Mouse (Mus musculus): Measurements from ENCODE around the gene Xpnpep2.

DNA sequence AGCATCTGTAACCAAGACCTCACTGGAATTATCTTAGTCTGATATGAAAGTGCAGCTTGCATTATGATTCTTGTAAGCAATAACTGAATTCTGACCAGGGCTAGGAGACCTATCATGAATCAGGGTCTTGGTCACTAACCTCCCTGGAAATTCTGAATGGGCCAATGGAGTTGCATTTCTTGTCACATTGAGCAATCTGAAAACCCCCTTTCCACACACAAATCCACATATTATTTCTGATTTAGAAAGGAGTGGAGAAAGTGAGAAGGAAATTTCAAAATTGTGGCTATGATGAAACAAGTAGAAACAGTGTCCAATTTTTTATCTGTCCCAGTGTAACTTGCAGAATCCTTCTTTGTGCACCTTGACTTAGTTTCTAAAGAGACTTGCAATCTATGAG is 10.8 kb downstream of the Xpnpep2 start:
- TF ChIP-seq POLR2A (IDR thresholded peaks at IDR 0.05; ENCODE audit: insufficient read depth, low read depth, low read length) (no peak), CTCF (IDR thresholded peaks at IDR 0.05) (no peak)

Data from heart, adult 2 months (tissue).